Mouse (Mus musculus) ES-E14 (cell line): ENCODE results near the gene Gtf2a2.

Experiments
- HCFC1 ChIP-seq: IDR thresholded peaks from 2 replicates; pipeline ENCODE4 v1.6.1; 2012; ENCODE audit warnings: low read length, inconsistent platforms, borderline replicate concordance; ENCODE audit not compliant: insufficient read depth
- MAFK ChIP-seq: IDR thresholded peaks from 2 replicates; pipeline ENCODE4 v1.6.1; 2014; ENCODE audit warnings: mild to moderate bottlenecking, low read depth, low read length, inconsistent platforms; ENCODE audit not compliant: insufficient read depth
- ZC3H11A ChIP-seq: IDR thresholded peaks from 2 replicates; pipeline ENCODE4 v1.6.1; 2012; ENCODE audit warnings: low read depth, mild to moderate bottlenecking, inconsistent platforms, low read length, borderline replicate concordance
- ZNF384 ChIP-seq: IDR thresholded peaks from 2 replicates; pipeline ENCODE4 v1.6.1; 2012; ENCODE audit warnings: low read depth, low read length, inconsistent platforms

DNA sequence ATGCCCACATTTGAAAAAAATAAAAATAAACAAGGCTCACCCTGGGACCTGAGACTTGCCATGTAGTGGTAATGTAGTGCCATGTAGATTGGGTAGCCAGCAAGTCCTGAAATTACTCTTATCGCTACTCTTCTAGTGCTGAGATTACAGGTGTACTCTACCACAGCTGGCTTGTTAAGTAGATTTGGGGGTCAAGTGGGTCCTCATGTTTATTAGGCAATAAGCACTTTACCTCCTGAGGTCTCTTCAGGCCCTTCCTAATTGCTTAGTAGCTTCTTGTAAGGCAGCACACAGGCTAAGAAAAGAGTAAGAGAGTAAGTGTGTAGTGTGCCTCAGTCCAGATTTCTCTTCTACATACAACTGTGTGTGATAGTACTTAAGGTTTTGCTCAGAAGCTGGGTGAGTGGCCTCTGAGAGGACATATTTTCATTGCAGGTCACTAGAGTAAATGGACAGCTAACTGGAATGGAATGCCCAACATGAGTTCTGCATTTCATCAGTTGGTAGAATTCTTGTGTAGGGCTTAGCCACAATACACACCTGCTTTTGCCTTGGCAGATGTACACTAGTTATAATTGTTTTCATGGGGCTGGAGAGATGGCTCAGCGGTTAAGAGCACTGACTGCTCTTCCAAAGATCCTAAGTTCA is 13.1 kb downstream of the Gtf2a2 start:
- no peak for TF ChIP-seq ZNF384
- TF ChIP-seq ZC3H11A = no peak
- no peak for TF ChIP-seq MAFK
- TF ChIP-seq HCFC1 = no peak
